Mouse (Mus musculus) limb, embryonic 12.5 days (tissue): ENCODE data around the gene Trpm3. TPM values are rescaled to one million over a fixed set of nuclear protein-coding genes. Genes with fewer than 3 reads are reported as not detected.

Experiments
- ATAC-seq: fragments of 200-750 bp; cut with Nextera tagmentation; 2 replicates; pipeline ENCODE4 v1.8.0; 2017; ENCODE audit warnings: low read depth, moderate TSS enrichment; ENCODE audit not compliant: insufficient number of reproducible peaks, insufficient read depth, low FRiP score, low TSS enrichment
- H3K27ac ChIP-seq: fragments of 300-500 bp; sonication (generic); 2 replicates; pipeline ENCODE4 v1.5.1; 2016; ENCODE audit warnings: mild to moderate bottlenecking, moderate library complexity
- H3K27me3 ChIP-seq: fragments of 300-500 bp; sonication (generic); 2 replicates; pipeline ENCODE4 v1.6.1; 2016; ENCODE audit warnings: mild to moderate bottlenecking, moderate library complexity
- H3K36me3 ChIP-seq: fragments of 300-500 bp; sonication (generic); 2 replicates; pipeline ENCODE4 v1.6.1; 2016; ENCODE audit warnings: mild to moderate bottlenecking, moderate library complexity
- H3K4me1 ChIP-seq: fragments of 300-500 bp; sonication (generic); replicated peaks from 2 replicates; pipeline ENCODE4 v1.6.1; 2016
- H3K4me2 ChIP-seq: fragments of 300-500 bp; sonication (generic); 2 replicates; pipeline ENCODE4 v1.6.1; 2016; ENCODE audit warnings: mild to moderate bottlenecking, moderate library complexity
- H3K4me3 ChIP-seq: fragments of 300-500 bp; sonication (generic); replicated peaks from 2 replicates; pipeline ENCODE4 v1.5.1; 2016; ENCODE audit warnings: mild to moderate bottlenecking
- H3K9ac ChIP-seq: fragments of 300-500 bp; sonication (generic); replicated peaks from 2 replicates; pipeline ENCODE4 v1.6.1; 2016; ENCODE audit warnings: mild to moderate bottlenecking, moderate library complexity
- H3K9me3 ChIP-seq: fragments of 300-500 bp; sonication (generic); 2 replicates; pipeline ENCODE4 v1.6.1; 2016; ENCODE audit warnings: mild to moderate bottlenecking, moderate library complexity
- WGBS: fragments of 180-500 bp; shearing (Covaris S2); methylation state at CpG from one replicate; pipeline ENCODE4 v1.1.7; 2016; 5-methylcytosine and 5-hydroxymethylcytosine counted together
- polyA plus RNA-seq: library from polyadenylated mRNA; unstranded; fragments of >200 nt; fragmentation: Nextera tagmentation; extraction: Ambion mirVana; gene quantifications from 2 replicates; pipeline ENCODE4 v1.2.1, GENCODE M21; 2016

Gene Trpm3
- polyA plus RNA-seq, 1 experiment from 2014 or later = 6.1 TPM

DNA sequence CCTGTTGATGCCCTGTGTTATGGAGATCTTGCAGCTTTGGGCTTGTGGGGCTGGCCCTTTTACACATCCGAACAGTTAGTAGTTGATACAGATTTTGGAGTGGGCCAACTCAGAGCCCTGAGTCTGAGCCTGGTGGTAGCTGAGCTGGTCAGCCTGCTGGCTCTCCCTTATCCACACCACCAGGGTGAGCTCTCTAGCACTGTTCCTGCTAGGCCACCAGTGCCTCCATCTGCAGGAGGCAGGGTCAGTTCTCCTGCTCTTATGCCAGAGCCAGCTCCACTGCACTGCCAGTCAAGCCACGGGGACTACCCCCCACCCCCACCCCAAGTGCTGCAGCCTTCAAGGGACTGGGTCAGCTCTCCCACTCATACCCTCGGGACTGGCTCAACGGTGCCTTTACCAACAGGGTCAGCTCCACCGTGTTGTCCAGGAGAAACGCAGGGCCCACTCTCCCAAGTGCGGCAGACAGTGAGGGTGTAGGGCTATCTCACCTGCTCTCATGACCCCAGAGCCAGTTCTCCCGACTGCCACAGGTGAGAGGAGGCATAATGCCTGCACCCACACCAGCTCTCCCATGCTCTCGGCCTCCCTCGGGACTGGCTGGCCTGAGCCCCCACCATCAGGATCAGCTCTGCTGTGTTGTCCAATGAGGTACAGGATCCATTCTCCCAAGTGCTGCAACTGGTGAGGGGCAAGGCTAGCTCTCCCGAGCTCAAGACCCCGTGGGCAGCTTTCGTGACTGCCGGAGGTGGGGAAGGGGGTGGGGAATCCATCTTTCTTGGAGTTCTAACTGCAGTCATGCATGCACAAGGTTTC lies 821.8 kb downstream of the Trpm3 start:
- no peak overlapping the region for H3K4me2 ChIP-seq
- 85% methylated on average over 14 of the region's 14 CpGs for WGBS

DNA sequence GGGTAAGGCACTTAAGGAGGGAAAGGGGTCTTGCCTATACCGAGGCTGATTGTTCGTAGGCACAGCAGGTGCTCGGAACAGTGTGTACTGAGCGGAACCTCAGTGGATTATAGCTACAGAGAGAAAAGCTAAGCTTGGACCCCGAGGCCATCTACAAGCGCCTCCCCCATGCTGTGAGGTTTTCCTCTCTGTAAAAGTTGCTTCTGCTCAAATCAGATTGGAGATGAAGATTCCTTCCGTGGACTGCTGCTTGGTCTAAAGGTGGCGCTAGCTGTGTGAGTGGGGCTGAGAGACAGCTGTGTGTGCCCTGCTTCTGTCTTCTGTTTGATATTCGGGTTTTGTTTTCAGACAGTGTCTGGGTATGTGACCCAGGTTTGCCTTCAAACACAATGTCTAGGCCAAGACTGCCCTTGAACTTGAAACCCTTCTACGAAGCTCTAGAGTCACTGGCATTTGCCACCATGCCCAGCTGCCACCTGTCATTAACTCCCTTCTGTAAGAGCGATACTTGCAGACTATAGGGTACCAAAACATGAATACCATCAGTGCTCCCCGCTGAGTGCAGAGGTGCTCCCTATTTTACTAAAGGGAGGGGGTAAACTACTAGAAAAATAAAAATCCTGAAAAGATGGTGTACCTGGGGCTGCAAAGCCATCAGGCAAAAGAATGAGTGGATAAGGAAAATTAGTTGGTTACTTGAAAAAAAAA lies 823.3 kb downstream of the Trpm3 start:
- Histone ChIP-seq H3K9me3 (no peaks in the 10 kb centered on the region), H3K27me3 (no peaks in the 10 kb centered on the region), H3K36me3 (no peaks in the 10 kb centered on the region), H3K4me3 (no peak overlapping the region), H3K4me1 (no peaks in the 10 kb centered on the region), H3K9ac (no peak overlapping the region), H3K27ac (no peak overlapping the region), H3K4me2 (no peak overlapping the region)
- WGBS = 64% methylated on average over 12 of the region's 12 CpGs
- no peak for ATAC-seq

More for the DNA sequence above, 821.8 kb downstream of the Trpm3 start:
- no peaks in the 10 kb centered on the region for H3K36me3 ChIP-seq
- H3K27me3 ChIP-seq = no peaks in the 10 kb centered on the region
- no peak; the same call in 1 of the 2 replicates for ATAC-seq
- no peaks in the 10 kb centered on the region for H3K4me1 ChIP-seq
- H3K9ac ChIP-seq = no peak overlapping the region
- no peak overlapping the region for H3K27ac ChIP-seq
- no peak overlapping the region for H3K4me3 ChIP-seq
- no peaks in the 10 kb centered on the region for H3K9me3 ChIP-seq

DNA sequence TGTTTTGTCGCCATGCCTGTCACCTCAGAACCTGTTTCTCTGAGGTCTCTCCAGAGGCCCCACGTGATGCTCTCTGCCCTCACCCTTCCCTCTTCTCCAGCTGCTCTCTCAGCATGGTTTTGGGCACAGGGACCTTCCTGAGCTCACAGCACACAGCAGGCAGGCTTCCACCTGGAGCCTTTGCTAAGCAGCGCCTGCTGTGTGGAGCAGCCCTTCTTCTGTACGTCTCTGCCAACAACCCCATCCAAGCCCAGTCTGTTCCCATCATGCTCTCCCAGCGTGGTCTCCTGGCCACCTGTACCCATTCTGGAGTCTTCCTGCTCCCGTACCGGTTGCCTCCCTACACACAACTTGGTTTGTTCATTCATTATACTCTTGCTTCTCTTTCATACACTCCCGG lies 823.9 kb downstream of the Trpm3 start:
- WGBS = 49% methylated on average over 8 of the region's 8 CpGs
- Histone ChIP-seq H3K4me2 (no peak overlapping the region), H3K9ac (no peak overlapping the region), H3K4me3 (no peak overlapping the region), H3K9me3 (no peaks in the 10 kb centered on the region), H3K4me1 (no peaks in the 10 kb centered on the region), H3K27me3 (no peaks in the 10 kb centered on the region), H3K36me3 (no peaks in the 10 kb centered on the region), H3K27ac (no peak overlapping the region)
- ATAC-seq = no peak

DNA sequence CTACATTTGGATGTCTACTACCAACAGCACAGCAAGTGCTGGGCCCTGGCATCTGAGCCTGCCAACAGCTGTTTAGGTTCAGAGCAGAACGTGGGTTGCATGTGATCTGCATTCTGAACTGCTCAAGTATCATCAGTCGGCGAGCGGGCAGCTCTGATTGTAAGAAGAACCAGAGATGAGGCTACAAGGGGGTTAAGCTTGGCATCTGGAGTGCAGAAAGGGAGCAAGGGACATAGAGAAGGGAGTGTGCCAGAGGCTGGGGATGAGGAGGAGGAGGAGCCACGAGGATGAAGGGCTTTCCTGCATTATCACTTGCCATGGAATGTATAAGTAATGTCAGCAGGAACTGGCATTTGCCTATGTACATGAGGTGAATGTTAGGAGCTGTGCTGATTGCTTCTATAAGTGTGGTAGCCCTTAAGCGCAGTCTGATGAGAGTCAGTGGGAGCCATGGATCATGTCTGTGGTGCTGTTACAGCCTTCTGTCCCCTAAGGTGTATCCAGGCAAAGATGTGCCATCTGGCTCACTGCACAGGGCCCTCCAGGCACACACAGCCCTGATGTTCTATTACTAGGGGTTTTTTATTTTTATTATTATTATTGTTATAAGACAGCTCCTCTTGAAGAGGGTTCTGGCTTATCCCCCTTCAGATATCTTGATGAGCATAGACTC lies 825.0 kb downstream of the Trpm3 start:
- no peak for ATAC-seq
- WGBS = 83% methylated on average over 6 of the region's 6 CpGs
- H3K36me3 ChIP-seq = no peaks in the 10 kb centered on the region

DNA sequence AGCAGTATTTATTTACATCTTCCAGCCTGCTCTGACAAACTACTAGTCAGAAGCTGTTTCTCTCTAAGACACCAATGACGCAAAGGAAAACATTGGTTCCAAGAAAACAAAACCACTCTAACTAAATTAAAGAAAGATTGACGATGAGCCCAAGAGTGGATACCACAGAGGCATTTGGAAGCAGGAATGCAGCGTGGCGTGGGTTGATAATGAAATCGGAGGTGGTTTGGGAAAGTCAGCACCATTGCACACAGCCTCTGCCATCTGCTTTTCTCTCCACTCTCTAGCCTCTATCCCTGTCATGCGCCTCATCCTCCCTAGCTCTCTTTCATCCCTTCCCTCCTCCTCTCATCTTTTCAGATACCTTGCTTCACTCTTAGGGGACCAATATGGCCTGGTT lies 826.6 kb downstream of the Trpm3 start:
- H3K36me3 ChIP-seq = no peaks in the 10 kb centered on the region
- no peak overlapping the region for H3K4me2 ChIP-seq
- no peak overlapping the region for H3K4me3 ChIP-seq
- H3K9me3 ChIP-seq = no peaks in the 10 kb centered on the region
- H3K9ac ChIP-seq = no peak overlapping the region
- ATAC-seq = no peak
- no peaks in the 10 kb centered on the region for H3K4me1 ChIP-seq
- H3K27me3 ChIP-seq = no peaks in the 10 kb centered on the region
- 82% methylated on average over 6 of the region's 6 CpGs for WGBS
- H3K27ac ChIP-seq = no peak overlapping the region

More for the DNA sequence above, 825.0 kb downstream of the Trpm3 start:
- H3K27ac ChIP-seq = no peak overlapping the region
- H3K9ac ChIP-seq = no peak overlapping the region
- H3K9me3 ChIP-seq = no peaks in the 10 kb centered on the region
- no peak overlapping the region for H3K4me2 ChIP-seq
- no peaks in the 10 kb centered on the region for H3K27me3 ChIP-seq
- H3K4me1 ChIP-seq = no peaks in the 10 kb centered on the region
- H3K4me3 ChIP-seq = no peak overlapping the region

DNA sequence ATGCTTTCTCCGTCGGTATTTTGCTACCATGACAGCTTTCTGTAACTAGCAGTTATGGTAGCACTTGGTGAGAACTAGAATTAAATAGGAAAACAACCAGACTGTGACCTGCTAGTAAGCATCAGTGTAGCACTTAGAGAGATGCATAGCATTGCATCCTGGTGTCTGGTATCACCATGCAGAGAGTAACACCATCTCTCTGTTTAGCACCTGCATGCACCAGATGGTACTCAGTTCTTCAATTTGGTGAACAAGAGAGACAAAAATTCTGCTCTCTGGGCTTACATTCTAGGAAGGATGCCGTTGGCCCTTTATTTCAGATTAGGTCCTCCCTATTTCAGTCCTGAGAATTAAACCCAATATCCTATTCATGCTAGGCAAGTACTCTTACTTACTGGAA lies 834.4 kb downstream of the Trpm3 start:
- H3K27ac ChIP-seq = no peak overlapping the region
- 90% methylated on average over 3 of the region's 3 CpGs for WGBS
- H3K36me3 ChIP-seq = no peaks in the 10 kb centered on the region
- H3K27me3 ChIP-seq = no peaks in the 10 kb centered on the region
- H3K4me3 ChIP-seq = no peak overlapping the region
- no peaks in the 10 kb centered on the region for H3K4me1 ChIP-seq
- no peaks in the 10 kb centered on the region for H3K9me3 ChIP-seq
- no peak overlapping the region for H3K4me2 ChIP-seq
- ATAC-seq = no peak
- H3K9ac ChIP-seq = no peak overlapping the region

DNA sequence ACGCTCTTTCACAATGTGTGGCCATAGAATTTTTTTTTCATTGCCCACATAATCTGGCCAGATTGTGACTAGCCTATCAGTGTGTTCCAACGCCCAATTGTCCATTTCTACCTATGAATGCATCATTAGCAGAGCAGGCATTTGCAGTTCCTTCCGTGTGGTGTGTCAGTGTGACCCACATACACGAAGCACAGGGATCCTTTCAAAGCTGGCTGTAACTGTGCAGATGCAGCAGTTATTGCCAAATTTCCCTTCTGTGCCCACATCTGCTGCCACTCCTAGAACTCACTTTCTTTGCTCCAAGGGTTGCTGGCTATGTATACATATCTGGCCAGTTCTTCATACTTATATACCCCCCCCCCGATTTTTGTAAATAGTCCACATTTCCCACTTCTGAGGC lies 834.9 kb downstream of the Trpm3 start:
- no peak overlapping the region for H3K4me2 ChIP-seq
- no peaks in the 10 kb centered on the region for H3K4me1 ChIP-seq
- H3K27me3 ChIP-seq = no peaks in the 10 kb centered on the region
- no peak overlapping the region for H3K9ac ChIP-seq
- 88% methylated on average over 5 of the region's 5 CpGs for WGBS
- H3K27ac ChIP-seq = no peak overlapping the region
- no peaks in the 10 kb centered on the region for H3K36me3 ChIP-seq
- no peak overlapping the region for H3K4me3 ChIP-seq
- ATAC-seq = no peak
- H3K9me3 ChIP-seq = no peaks in the 10 kb centered on the region

DNA sequence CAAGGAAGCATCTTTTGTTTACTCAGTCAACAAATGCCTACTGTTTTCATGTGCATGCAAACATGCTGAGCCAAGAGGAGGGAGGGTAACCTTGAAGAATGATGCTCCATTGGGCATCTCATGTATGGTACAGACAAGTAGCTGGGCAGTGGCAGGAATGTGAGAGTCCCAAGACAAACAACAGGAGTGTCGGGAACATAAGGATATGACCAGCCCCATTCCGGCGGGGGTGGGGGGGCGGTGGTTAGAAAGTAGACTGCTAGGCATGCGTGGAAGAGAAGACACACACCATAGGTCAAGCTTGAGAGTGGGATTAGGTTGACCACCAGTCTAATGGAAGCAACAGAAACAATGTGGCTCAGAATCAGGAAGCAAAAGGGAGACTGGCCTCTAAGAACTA lies 837.0 kb downstream of the Trpm3 start:
- Histone ChIP-seq H3K4me2 (no peak overlapping the region), H3K27me3 (no peaks in the 10 kb centered on the region), H3K9ac (no peak overlapping the region), H3K4me1 (no peaks in the 10 kb centered on the region), H3K27ac (no peak overlapping the region), H3K36me3 (no peaks in the 10 kb centered on the region), H3K9me3 (no peaks in the 10 kb centered on the region), H3K4me3 (no peak overlapping the region)
- 93% methylated on average over 5 of the region's 5 CpGs for WGBS
- ATAC-seq = no peak

DNA sequence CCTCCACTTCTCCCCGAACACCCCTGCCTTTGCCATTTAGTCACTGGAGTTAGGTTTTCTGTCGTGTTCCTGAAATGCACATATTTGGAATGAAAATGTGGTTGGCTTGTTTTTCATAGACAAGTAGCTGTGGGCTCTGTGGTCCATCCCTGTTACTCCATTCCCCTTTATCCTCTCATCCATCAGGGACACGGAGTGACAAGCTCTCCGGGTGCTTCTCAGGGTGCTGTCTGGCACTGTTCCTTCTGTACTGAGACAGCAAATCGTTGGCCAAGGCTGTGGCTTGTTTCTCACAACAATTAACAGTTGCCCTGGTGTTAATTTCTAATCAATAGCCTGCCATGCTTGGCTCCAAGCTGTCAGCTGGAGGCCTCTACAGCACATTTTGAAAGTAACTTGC lies 838.7 kb downstream of the Trpm3 start:
- H3K9me3 ChIP-seq = no peaks in the 10 kb centered on the region
- ATAC-seq = no peak
- H3K27ac ChIP-seq = no peak overlapping the region
- no peak overlapping the region for H3K9ac ChIP-seq
- no peak overlapping the region for H3K4me3 ChIP-seq
- WGBS = 59% methylated on average over 5 of the region's 5 CpGs
- no peaks in the 10 kb centered on the region for H3K36me3 ChIP-seq
- no peaks in the 10 kb centered on the region for H3K27me3 ChIP-seq
- H3K4me2 ChIP-seq = no peak overlapping the region
- no peaks in the 10 kb centered on the region for H3K4me1 ChIP-seq

DNA sequence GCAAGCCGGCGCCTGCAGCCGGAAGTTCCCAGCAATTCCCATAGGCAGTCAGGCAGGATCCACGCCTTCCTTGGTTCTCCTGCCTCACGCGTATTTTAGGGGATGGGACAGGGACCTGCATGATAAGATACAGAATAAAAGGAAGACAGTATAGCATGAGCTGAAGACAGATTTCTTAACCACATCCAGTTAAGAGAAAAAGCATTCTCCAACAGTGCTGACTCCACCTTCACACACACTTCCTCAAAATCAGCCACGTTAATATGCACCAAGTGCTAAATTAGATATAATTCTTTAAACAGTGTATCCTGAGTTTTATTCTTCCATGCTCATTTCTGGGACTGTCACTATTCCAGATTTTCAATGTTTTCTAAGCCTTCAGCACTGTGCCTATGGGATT lies 839.9 kb downstream of the Trpm3 start:
- Histone ChIP-seq H3K4me2 (no peak overlapping the region), H3K4me3 (no peak overlapping the region), H3K36me3 (no peaks in the 10 kb centered on the region), H3K27ac (no peak overlapping the region), H3K9ac (no peak overlapping the region), H3K4me1 (no peaks in the 10 kb centered on the region), H3K27me3 (no peaks in the 10 kb centered on the region), H3K9me3 (no peaks in the 10 kb centered on the region)
- 95% methylated on average over 7 of the region's 7 CpGs for WGBS
- no peak for ATAC-seq

DNA sequence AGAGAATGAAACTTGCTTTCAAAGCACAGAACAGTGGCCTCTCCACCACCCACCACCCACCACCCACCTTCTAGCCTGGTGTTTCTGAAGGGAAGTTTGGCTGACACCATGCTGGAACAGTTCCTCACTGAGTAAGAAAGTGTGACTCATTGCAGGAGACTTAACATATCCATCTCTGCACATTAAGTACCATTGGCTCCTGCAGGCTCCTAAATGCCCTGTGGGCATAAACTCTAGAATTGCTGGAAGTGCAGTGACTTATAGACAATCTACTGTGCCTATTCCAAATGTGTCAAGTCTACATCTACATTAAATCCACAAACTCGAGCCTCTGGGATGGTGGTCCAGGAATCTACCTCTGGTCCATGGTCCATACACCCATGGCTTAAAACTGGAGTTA lies 840.3 kb downstream of the Trpm3 start:
- no peak overlapping the region for H3K4me3 ChIP-seq
- no peak for ATAC-seq
- no peaks in the 10 kb centered on the region for H3K36me3 ChIP-seq
- no peak overlapping the region for H3K9ac ChIP-seq
- H3K4me1 ChIP-seq = peaks cover 4% of the 10 kb centered on the region; the same call in 1 of the 2 replicates
- H3K27ac ChIP-seq = no peak overlapping the region
- 69% methylated on average over 1 of the region's 1 CpGs for WGBS
- no peaks in the 10 kb centered on the region for H3K27me3 ChIP-seq
- H3K4me2 ChIP-seq = no peak overlapping the region
- no peaks in the 10 kb centered on the region for H3K9me3 ChIP-seq
